Mouse (Mus musculus): ENCODE measurements around the gene Rnf121. TPM values are rescaled to one million over a fixed set of nuclear protein-coding genes. Genes with fewer than 3 reads are reported as not detected.

Rnf121 gene
- polyA plus RNA-seq, 1 experiment from 2014 or later = 34.1 TPM

- no peaks in the 10 kb centered on the region for H3K36me3 ChIP-seq (ENCODE audit: insufficient read depth, low read length)
- no peaks in the 10 kb centered on the region for H3K9me3 ChIP-seq (ENCODE audit: low read length)
- peaks cover 31% of the 10 kb centered on the region for H3K4me1 ChIP-seq (ENCODE audit: insufficient read depth, low read length)
- 61% methylated on average over 8 of the region's 8 CpGs for WGBS
- H3K4me3 ChIP-seq (ENCODE audit: low read length) = no peak overlapping the region
- H3K9ac ChIP-seq (replicated peaks; ENCODE audit: low read length) = no peak overlapping the region
- ATAC-seq (ENCODE audit: low FRiP score, low TSS enrichment) = no peak
- H3K27me3 ChIP-seq (ENCODE audit: insufficient read depth, low read length) = 0 out of 2 replicates have a peak, but pooled peaks cover 3% of the 10 kb centered on the region
- no peak overlapping the region for H3K4me2 ChIP-seq (replicated peaks; ENCODE audit: low read depth, low read length)
- H3K27ac ChIP-seq (ENCODE audit: low read length) = no peak overlapping the region
Measured at GRCm38 (mm10) chr7:102102241-102102640, 37.0 kb upstream of the Rnf121 start.

GRCm38 (mm10) chr7:102101487-102101886 lies 36.2 kb upstream of the Rnf121 start, which contains the start of gene Art1:
Gene Art1, plus strand, starts transcription at chr7:102101743.
- Histone ChIP-seq H3K36me3 (ENCODE audit: insufficient read depth, low read length) (no peaks in the 10 kb centered on the region), H3K4me2 (replicated peaks; ENCODE audit: low read depth, low read length) (no peak within 1 kb of the TSS; the same call in 1 of the 2 replicates), H3K4me1 (ENCODE audit: insufficient read depth, low read length) (peaks cover 25% of the 10 kb centered on the region), H3K9ac (replicated peaks; ENCODE audit: low read length) (no peak within 1 kb of the TSS), H3K27me3 (ENCODE audit: insufficient read depth, low read length) (0 out of 2 replicates have a peak, but pooled peaks cover 3% of the 10 kb centered on the region), H3K27ac (ENCODE audit: low read length) (peak within 1 kb of the TSS; percentile 69), H3K9me3 (ENCODE audit: low read length) (no peaks in the 10 kb centered on the region), H3K4me3 (ENCODE audit: low read length) (no peak within 1 kb of the TSS)
- 36% methylated on average over 5 of the region's 5 CpGs for WGBS
- ATAC-seq (ENCODE audit: low FRiP score, low TSS enrichment) = no peak

- Histone ChIP-seq H3K4me1 (ENCODE audit: insufficient read depth, low read length) (peaks cover 25% of the 10 kb centered on the region), H3K4me3 (ENCODE audit: low read length) (no peak overlapping the region), H3K27ac (ENCODE audit: low read length) (peak overlapping the region; percentile 69), H3K9me3 (ENCODE audit: low read length) (no peaks in the 10 kb centered on the region), H3K4me2 (replicated peaks; ENCODE audit: low read depth, low read length) (no peak overlapping the region), H3K9ac (replicated peaks; ENCODE audit: low read length) (no peak overlapping the region), H3K36me3 (ENCODE audit: insufficient read depth, low read length) (no peaks in the 10 kb centered on the region), H3K27me3 (ENCODE audit: insufficient read depth, low read length) (0 out of 2 replicates have a peak, but pooled peaks cover 3% of the 10 kb centered on the region)
- ATAC-seq (ENCODE audit: low FRiP score, low TSS enrichment) = no peak
- 33% methylated on average over 5 of the region's 5 CpGs for WGBS
Measured at GRCm38 (mm10) chr7:102100868-102101267, 35.6 kb upstream of the Rnf121 start.

GRCm38 (mm10) chr7:102099760-102100661 lies 34.7 kb upstream of the Rnf121 start:
- Histone ChIP-seq H3K9me3 (ENCODE audit: low read length) (no peaks in the 10 kb centered on the region), H3K4me1 (ENCODE audit: insufficient read depth, low read length) (peaks cover 25% of the 10 kb centered on the region), H3K4me2 (replicated peaks; ENCODE audit: low read depth, low read length) (peak overlapping the region; percentile 69), H3K27ac (ENCODE audit: low read length) (peak overlapping the region; percentile 69), H3K27me3 (ENCODE audit: insufficient read depth, low read length) (0 out of 2 replicates have a peak, but pooled peaks cover 3% of the 10 kb centered on the region), H3K9ac (replicated peaks; ENCODE audit: low read length) (peak overlapping the region; percentile 54), H3K36me3 (ENCODE audit: insufficient read depth, low read length) (no peaks in the 10 kb centered on the region), H3K4me3 (ENCODE audit: low read length) (peak overlapping the region; percentile 44)
- WGBS = 2% methylated on average over 30 of the region's 30 CpGs
- ATAC-seq (ENCODE audit: low FRiP score, low TSS enrichment) = peak; percentile 83

GRCm38 (mm10) chr7:102087336-102087735 lies 22.1 kb upstream of the Rnf121 start:
- Histone ChIP-seq H3K27ac (ENCODE audit: low read length) (no peak overlapping the region), H3K9ac (replicated peaks; ENCODE audit: low read length) (no peak overlapping the region), H3K4me1 (ENCODE audit: insufficient read depth, low read length) (no peaks in the 10 kb centered on the region), H3K4me3 (ENCODE audit: low read length) (no peak overlapping the region), H3K36me3 (ENCODE audit: insufficient read depth, low read length) (peaks cover 28% of the 10 kb centered on the region), H3K27me3 (ENCODE audit: insufficient read depth, low read length) (no peaks in the 10 kb centered on the region), H3K4me2 (replicated peaks; ENCODE audit: low read depth, low read length) (no peak overlapping the region), H3K9me3 (ENCODE audit: low read length) (no peaks in the 10 kb centered on the region)
- no peak for ATAC-seq (ENCODE audit: low FRiP score, low TSS enrichment)
- 86% methylated on average over 4 of the region's 4 CpGs for WGBS

- Histone ChIP-seq H3K4me3 (ENCODE audit: low read length) (no peak overlapping the region), H3K27me3 (ENCODE audit: insufficient read depth, low read length) (no peaks in the 10 kb centered on the region), H3K9me3 (ENCODE audit: low read length) (no peaks in the 10 kb centered on the region), H3K36me3 (ENCODE audit: insufficient read depth, low read length) (peaks cover 52% of the 10 kb centered on the region), H3K27ac (ENCODE audit: low read length) (no peak overlapping the region), H3K4me1 (ENCODE audit: insufficient read depth, low read length) (no peaks in the 10 kb centered on the region), H3K4me2 (replicated peaks; ENCODE audit: low read depth, low read length) (no peak overlapping the region), H3K9ac (replicated peaks; ENCODE audit: low read length) (no peak overlapping the region)
- ATAC-seq (ENCODE audit: low FRiP score, low TSS enrichment) = no peak
- 88% methylated on average over 26 of the region's 26 CpGs for WGBS
Measured at GRCm38 (mm10) chr7:102084041-102084696, 18.9 kb upstream of the Rnf121 start.

GRCm38 (mm10) chr7:102082816-102083215 lies 17.5 kb upstream of the Rnf121 start, which contains the start of gene Trpc2:
Gene Trpc2, plus strand, starts transcription at chr7:102083116.
- Histone ChIP-seq H3K4me1 (ENCODE audit: insufficient read depth, low read length) (no peaks in the 10 kb centered on the region), H3K4me3 (ENCODE audit: low read length) (no peak within 1 kb of the TSS), H3K27ac (ENCODE audit: low read length) (no peak within 1 kb of the TSS), H3K9me3 (ENCODE audit: low read length) (no peaks in the 10 kb centered on the region), H3K36me3 (ENCODE audit: insufficient read depth, low read length) (peaks cover 53% of the 10 kb centered on the region), H3K4me2 (replicated peaks; ENCODE audit: low read depth, low read length) (no peak within 1 kb of the TSS), H3K9ac (replicated peaks; ENCODE audit: low read length) (no peak within 1 kb of the TSS), H3K27me3 (ENCODE audit: insufficient read depth, low read length) (no peaks in the 10 kb centered on the region)
- no peak for ATAC-seq (ENCODE audit: low FRiP score, low TSS enrichment)
- WGBS = 90% methylated on average over 5 of the region's 5 CpGs

DNA sequence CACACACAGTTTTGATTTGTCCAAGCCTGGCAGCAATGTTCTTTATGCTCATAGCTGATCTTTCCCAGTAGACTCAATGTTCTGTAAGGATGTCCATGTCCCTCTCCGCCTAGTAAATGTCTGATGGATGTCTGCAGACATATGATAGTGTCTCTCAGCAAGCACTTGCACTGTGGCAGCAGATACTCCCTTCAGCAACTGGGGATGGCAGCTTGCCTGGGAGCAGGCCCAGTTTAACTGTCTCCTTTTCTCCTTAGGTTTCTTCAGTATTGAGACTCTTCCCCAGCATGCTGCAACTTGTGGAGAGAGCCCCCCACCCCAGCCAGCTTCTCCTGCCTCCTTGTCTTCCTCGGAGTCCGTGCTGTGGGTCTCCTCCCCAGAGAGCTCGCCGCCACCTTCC lies 16.5 kb upstream of the Rnf121 start:
- no peaks in the 10 kb centered on the region for H3K9me3 ChIP-seq (ENCODE audit: low read length)
- peaks cover 63% of the 10 kb centered on the region for H3K36me3 ChIP-seq (ENCODE audit: insufficient read depth, low read length)
- no peak overlapping the region for H3K9ac ChIP-seq (replicated peaks; ENCODE audit: low read length)
- no peak overlapping the region for H3K4me2 ChIP-seq (replicated peaks; ENCODE audit: low read depth, low read length)
- WGBS = 95% methylated on average over 5 of the region's 5 CpGs
- no peak for ATAC-seq (ENCODE audit: low FRiP score, low TSS enrichment)
- H3K4me3 ChIP-seq (ENCODE audit: low read length) = no peak overlapping the region
- no peak overlapping the region for H3K27ac ChIP-seq (ENCODE audit: low read length)
- no peaks in the 10 kb centered on the region for H3K27me3 ChIP-seq (ENCODE audit: insufficient read depth, low read length)
- no peaks in the 10 kb centered on the region for H3K4me1 ChIP-seq (ENCODE audit: insufficient read depth, low read length)

DNA sequence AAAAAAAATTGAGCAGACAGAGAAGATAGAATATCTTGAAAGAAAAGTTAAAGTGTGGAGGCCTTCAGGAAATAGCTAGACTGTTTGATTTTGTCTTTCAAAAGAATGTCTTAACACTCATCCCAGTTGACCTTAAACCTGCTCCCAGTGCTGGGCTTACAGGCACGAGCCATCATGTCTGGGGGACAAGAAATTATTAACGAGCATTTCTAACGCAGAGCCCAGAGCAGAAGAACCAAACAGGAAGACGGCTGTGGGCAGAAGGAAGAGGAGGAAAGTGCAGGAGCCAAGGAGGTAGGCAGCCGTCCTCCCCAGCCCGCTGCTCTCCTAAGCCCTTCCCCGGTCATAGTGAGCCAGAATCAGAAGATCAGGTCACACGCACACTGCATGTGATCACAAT lies 15.0 kb upstream of the Rnf121 start:
- H3K4me1 ChIP-seq (ENCODE audit: insufficient read depth, low read length) = no peaks in the 10 kb centered on the region
- H3K4me2 ChIP-seq (replicated peaks; ENCODE audit: low read depth, low read length) = no peak overlapping the region
- H3K4me3 ChIP-seq (ENCODE audit: low read length) = no peak overlapping the region
- H3K9me3 ChIP-seq (ENCODE audit: low read length) = no peaks in the 10 kb centered on the region
- 85% methylated on average over 8 of the region's 8 CpGs for WGBS
- no peak for ATAC-seq (ENCODE audit: low FRiP score, low TSS enrichment)
- peaks cover 72% of the 10 kb centered on the region for H3K36me3 ChIP-seq (ENCODE audit: insufficient read depth, low read length)
- no peak overlapping the region for H3K27ac ChIP-seq (ENCODE audit: low read length)
- H3K9ac ChIP-seq (replicated peaks; ENCODE audit: low read length) = no peak overlapping the region
- no peaks in the 10 kb centered on the region for H3K27me3 ChIP-seq (ENCODE audit: insufficient read depth, low read length)

All from kidney, embryonic 16.5 days (tissue).